Mouse (Mus musculus): ENCODE results near the gene Cacna1d. TPM values are rescaled to one million over a fixed set of nuclear protein-coding genes. Genes with fewer than 3 reads are reported as not detected.

Cacna1d gene
- polyA plus RNA-seq, 1 experiment from 2014 or later, result 9.5 TPM

DNA sequence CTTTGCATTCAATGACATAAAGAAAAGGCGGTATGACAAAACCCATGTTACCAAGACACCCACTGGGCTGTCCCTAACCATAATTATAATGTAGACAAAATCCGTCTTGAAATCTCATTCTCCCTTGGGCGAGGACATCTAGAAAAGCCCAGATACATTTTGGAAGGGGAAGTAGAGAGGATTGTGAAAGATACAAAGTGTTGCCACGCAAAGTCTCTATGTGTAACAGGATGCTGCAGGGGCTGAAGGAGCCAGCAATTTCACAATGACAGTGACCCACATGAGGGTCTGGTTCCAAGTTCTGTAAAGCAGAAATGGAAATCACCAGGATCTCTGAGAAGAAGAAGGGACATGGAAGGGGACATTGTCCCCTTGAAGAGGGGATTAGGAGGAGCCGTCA, 55.9 kb downstream of the Cacna1d start:
- Histone ChIP-seq H3K4me1 (ENCODE audit: control insufficient read depth, insufficient read depth, low read depth, low read length) (no peaks in the 10 kb centered on the region), H3K27me3 (replicated peaks; ENCODE audit: control insufficient read depth, insufficient read depth, low read length) (no peaks in the 10 kb centered on the region), H3K27ac (ENCODE audit: low read depth, low read length) (no peak overlapping the region), H3K4me3 (ENCODE audit: low read length) (no peak overlapping the region), H3K36me3 (ENCODE audit: control insufficient read depth, insufficient read depth, low read length) (no peaks in the 10 kb centered on the region), H3K4me2 (ENCODE audit: low read length) (no peak overlapping the region), H3K9ac (ENCODE audit: low read depth, low read length) (no peak overlapping the region), H3K9me3 (ENCODE audit: control insufficient read depth, low read length) (no peaks in the 10 kb centered on the region)
- no peak for ATAC-seq
- 86% methylated on average over 5 of the region's 5 CpGs for WGBS

DNA sequence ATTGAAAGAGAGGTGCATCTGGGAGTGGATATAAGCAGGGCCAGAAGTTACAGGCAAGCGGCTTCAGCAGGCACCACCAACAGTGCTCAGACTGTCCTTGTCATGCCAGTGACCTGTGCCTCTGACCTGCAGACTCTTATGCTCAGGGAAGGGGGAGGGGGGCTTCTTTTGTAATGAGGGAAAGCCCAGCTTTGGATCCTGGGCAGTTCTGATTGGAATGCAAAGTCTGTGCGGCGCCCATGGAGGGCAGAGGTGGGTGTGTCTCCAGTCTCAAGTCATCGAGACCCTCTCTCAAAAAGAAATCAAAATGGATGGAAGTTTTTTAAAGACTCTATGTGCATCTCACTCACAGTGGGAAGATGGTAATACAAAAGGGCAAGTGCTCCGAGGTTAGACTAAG, 60.8 kb downstream of the Cacna1d start:
- 49% methylated on average over 5 of the region's 5 CpGs for WGBS
- Histone ChIP-seq H3K9ac (ENCODE audit: low read depth, low read length) (no peak overlapping the region), H3K27me3 (replicated peaks; ENCODE audit: control insufficient read depth, insufficient read depth, low read length) (no peaks in the 10 kb centered on the region), H3K9me3 (ENCODE audit: control insufficient read depth, low read length) (no peaks in the 10 kb centered on the region), H3K27ac (ENCODE audit: low read depth, low read length) (no peak overlapping the region), H3K4me1 (ENCODE audit: control insufficient read depth, insufficient read depth, low read depth, low read length) (no peaks in the 10 kb centered on the region), H3K4me3 (ENCODE audit: low read length) (no peak overlapping the region), H3K4me2 (ENCODE audit: low read length) (no peak overlapping the region), H3K36me3 (ENCODE audit: control insufficient read depth, insufficient read depth, low read length) (no peaks in the 10 kb centered on the region)
- no peak for ATAC-seq

DNA sequence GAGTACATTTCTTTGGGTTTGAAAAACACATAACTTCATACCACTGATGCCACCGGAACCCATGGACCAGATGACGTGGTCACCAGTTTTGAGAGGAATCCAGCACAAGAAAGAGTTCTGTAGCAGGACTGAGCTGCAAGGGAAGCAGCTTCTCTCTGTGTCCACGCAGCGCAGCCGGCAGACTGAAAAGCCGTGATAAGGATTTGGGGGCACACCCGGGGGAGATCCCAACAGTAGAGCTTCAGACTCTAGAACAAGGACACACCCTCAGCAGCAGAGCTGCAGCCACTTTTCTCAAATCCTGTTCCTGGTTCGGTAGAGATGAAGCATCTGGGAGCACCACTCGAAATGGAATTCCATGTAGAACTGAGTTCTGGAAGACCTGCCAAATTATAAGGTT, 61.2 kb downstream of the Cacna1d start:
- Histone ChIP-seq H3K27me3 (replicated peaks; ENCODE audit: control insufficient read depth, insufficient read depth, low read length) (no peaks in the 10 kb centered on the region), H3K9ac (ENCODE audit: low read depth, low read length) (no peak overlapping the region), H3K27ac (ENCODE audit: low read depth, low read length) (no peak overlapping the region), H3K4me1 (ENCODE audit: control insufficient read depth, insufficient read depth, low read depth, low read length) (no peaks in the 10 kb centered on the region), H3K36me3 (ENCODE audit: control insufficient read depth, insufficient read depth, low read length) (no peaks in the 10 kb centered on the region), H3K9me3 (ENCODE audit: control insufficient read depth, low read length) (no peaks in the 10 kb centered on the region), H3K4me2 (ENCODE audit: low read length) (no peak overlapping the region), H3K4me3 (ENCODE audit: low read length) (no peak overlapping the region)
- no peak for ATAC-seq
- 90% methylated on average over 9 of the region's 9 CpGs for WGBS

DNA sequence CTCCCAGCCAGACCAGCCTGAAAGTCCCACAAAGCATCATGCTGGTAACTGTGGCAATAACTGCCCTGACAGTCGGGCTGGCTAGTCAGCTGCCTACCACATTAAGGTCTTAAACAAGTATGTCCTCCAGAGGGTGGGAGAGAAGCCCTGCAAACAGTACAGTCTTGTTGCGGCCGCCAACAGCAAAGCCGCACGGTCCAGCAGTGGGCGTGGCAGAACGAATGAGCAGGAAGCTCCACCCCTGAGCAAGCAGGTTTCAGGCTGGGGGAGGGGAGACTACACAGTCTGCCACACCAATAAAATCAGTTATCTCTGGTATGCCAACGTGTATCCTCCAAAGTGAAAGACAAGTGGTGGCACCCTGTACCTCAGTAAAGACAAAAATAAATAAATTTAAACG, 61.6 kb downstream of the Cacna1d start:
- H3K36me3 ChIP-seq (ENCODE audit: control insufficient read depth, insufficient read depth, low read length), result no peaks in the 10 kb centered on the region
- H3K4me2 ChIP-seq (ENCODE audit: low read length), result no peak overlapping the region
- WGBS, result 58% methylated on average over 9 of the region's 9 CpGs
- H3K27ac ChIP-seq (ENCODE audit: low read depth, low read length), result no peak overlapping the region
- no peak overlapping the region for H3K4me3 ChIP-seq (ENCODE audit: low read length)
- H3K9ac ChIP-seq (ENCODE audit: low read depth, low read length), result no peak overlapping the region
- no peaks in the 10 kb centered on the region for H3K27me3 ChIP-seq (replicated peaks; ENCODE audit: control insufficient read depth, insufficient read depth, low read length)
- no peaks in the 10 kb centered on the region for H3K9me3 ChIP-seq (ENCODE audit: control insufficient read depth, low read length)
- H3K4me1 ChIP-seq (ENCODE audit: control insufficient read depth, insufficient read depth, low read depth, low read length), result no peaks in the 10 kb centered on the region
- no peak for ATAC-seq

DNA sequence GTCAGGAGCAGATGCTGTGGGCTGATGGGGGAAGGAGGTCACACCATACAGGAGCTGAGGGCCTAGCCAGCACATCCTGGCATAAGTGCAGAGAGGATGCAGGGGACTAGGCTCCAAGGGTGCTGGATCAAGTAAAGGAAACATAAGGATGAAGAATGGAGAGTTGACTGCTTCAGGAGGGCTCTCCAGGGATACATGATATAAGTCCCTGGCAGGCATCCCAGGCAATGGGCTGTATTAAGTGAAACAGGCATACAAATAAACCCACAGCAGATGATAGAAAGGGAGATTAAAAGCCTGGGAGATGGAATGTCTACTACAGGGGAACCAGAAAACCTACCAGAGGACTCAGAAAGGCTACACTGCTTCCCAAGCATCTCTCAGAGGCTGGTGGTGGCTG, 62.5 kb downstream of the Cacna1d start:
- Histone ChIP-seq H3K9me3 (ENCODE audit: control insufficient read depth, low read length) (no peaks in the 10 kb centered on the region), H3K27me3 (replicated peaks; ENCODE audit: control insufficient read depth, insufficient read depth, low read length) (no peaks in the 10 kb centered on the region), H3K4me3 (ENCODE audit: low read length) (no peak overlapping the region), H3K4me2 (ENCODE audit: low read length) (no peak overlapping the region), H3K9ac (ENCODE audit: low read depth, low read length) (no peak overlapping the region), H3K36me3 (ENCODE audit: control insufficient read depth, insufficient read depth, low read length) (no peaks in the 10 kb centered on the region), H3K4me1 (ENCODE audit: control insufficient read depth, insufficient read depth, low read depth, low read length) (no peaks in the 10 kb centered on the region), H3K27ac (ENCODE audit: low read depth, low read length) (no peak overlapping the region)
- ATAC-seq, result no peak

DNA sequence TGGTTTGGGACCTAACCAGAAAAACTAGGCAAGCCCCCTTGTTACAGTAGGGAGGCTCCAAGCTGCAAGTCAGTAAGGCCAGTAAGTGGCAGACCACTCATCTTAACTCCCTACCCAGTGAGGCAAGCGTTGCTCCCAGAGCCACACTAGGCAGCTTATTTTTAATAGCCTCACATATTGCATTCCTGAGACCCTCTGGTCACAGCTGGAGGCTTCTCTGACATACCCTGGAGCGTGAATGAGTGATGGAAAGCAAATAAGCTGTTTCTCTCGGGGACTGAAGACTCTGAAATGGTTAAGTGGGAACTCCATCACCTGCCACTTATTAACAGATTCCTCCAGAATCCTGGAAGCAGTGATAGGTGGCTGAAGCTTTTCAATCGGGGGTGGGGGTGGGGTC, 65.4 kb downstream of the Cacna1d start:
- peak; percentile 27 for ATAC-seq

DNA sequence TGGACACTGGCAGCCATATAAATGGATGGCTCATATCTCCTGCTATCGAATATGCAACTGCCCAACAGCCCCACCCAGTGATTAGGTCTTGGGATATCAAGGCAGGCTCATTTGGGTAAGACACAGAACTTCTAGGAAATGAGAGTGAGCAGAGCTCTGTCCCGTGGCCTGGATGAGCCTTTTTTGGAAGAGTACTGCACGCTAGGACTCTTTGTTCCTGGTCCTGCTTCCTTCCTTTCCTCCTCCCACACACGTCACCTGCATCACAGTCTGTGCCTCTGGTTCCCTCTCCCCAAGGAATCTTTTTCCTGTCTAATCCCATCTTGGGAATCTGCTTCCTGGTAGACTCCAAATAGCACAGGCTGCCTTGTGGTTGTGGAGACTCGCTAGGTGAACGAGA, 66.1 kb downstream of the Cacna1d start:
- Histone ChIP-seq H3K4me1 (ENCODE audit: control insufficient read depth, insufficient read depth, low read depth, low read length) (no peaks in the 10 kb centered on the region), H3K36me3 (ENCODE audit: control insufficient read depth, insufficient read depth, low read length) (no peaks in the 10 kb centered on the region), H3K9me3 (ENCODE audit: control insufficient read depth, low read length) (no peaks in the 10 kb centered on the region), H3K4me3 (ENCODE audit: low read length) (no peak overlapping the region), H3K9ac (ENCODE audit: low read depth, low read length) (no peak overlapping the region), H3K4me2 (ENCODE audit: low read length) (no peak overlapping the region), H3K27ac (ENCODE audit: low read depth, low read length) (no peak overlapping the region), H3K27me3 (replicated peaks; ENCODE audit: control insufficient read depth, insufficient read depth, low read length) (no peaks in the 10 kb centered on the region)
- WGBS, result 66% methylated on average over 6 of the region's 6 CpGs
- no peak for ATAC-seq

More for the DNA sequence above, 65.4 kb downstream of the Cacna1d start:
- no peaks in the 10 kb centered on the region for H3K9me3 ChIP-seq (ENCODE audit: control insufficient read depth, low read length)
- H3K4me1 ChIP-seq (ENCODE audit: control insufficient read depth, insufficient read depth, low read depth, low read length), result no peaks in the 10 kb centered on the region
- 21% methylated on average over 4 of the region's 4 CpGs for WGBS
- no peak overlapping the region for H3K27ac ChIP-seq (ENCODE audit: low read depth, low read length)
- H3K36me3 ChIP-seq (ENCODE audit: control insufficient read depth, insufficient read depth, low read length), result no peaks in the 10 kb centered on the region
- H3K27me3 ChIP-seq (replicated peaks; ENCODE audit: control insufficient read depth, insufficient read depth, low read length), result no peaks in the 10 kb centered on the region
- no peak overlapping the region for H3K4me3 ChIP-seq (ENCODE audit: low read length)
- H3K9ac ChIP-seq (ENCODE audit: low read depth, low read length), result no peak overlapping the region
- H3K4me2 ChIP-seq (ENCODE audit: low read length), result no peak overlapping the region

DNA sequence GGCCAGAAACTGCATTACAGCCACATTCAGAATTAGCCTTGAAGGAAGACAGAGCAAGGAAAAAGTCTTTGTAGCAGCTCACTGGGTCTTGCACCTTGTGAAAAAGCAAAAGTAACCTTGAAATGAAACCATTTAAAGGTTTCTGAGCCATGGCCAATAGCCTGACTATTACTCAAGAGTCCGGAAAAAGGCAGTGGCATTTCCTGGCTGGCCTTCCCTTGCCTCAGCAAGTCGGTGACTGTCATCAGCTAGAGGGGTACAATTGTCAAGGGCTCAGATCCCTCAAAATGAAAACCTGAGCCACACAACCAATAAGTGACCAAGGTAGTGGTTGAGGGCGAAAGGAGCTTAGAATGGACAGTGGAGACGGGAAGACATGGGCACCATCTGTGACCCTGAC, 66.6 kb downstream of the Cacna1d start:
- 95% methylated on average over 4 of the region's 4 CpGs for WGBS
- H3K27ac ChIP-seq (ENCODE audit: low read depth, low read length), result no peak overlapping the region
- no peak overlapping the region for H3K4me3 ChIP-seq (ENCODE audit: low read length)
- no peak overlapping the region for H3K9ac ChIP-seq (ENCODE audit: low read depth, low read length)
- H3K4me1 ChIP-seq (ENCODE audit: control insufficient read depth, insufficient read depth, low read depth, low read length), result no peaks in the 10 kb centered on the region
- no peaks in the 10 kb centered on the region for H3K9me3 ChIP-seq (ENCODE audit: control insufficient read depth, low read length)
- ATAC-seq, result no peak
- no peaks in the 10 kb centered on the region for H3K36me3 ChIP-seq (ENCODE audit: control insufficient read depth, insufficient read depth, low read length)
- no peak overlapping the region for H3K4me2 ChIP-seq (ENCODE audit: low read length)
- H3K27me3 ChIP-seq (replicated peaks; ENCODE audit: control insufficient read depth, insufficient read depth, low read length), result no peaks in the 10 kb centered on the region

DNA sequence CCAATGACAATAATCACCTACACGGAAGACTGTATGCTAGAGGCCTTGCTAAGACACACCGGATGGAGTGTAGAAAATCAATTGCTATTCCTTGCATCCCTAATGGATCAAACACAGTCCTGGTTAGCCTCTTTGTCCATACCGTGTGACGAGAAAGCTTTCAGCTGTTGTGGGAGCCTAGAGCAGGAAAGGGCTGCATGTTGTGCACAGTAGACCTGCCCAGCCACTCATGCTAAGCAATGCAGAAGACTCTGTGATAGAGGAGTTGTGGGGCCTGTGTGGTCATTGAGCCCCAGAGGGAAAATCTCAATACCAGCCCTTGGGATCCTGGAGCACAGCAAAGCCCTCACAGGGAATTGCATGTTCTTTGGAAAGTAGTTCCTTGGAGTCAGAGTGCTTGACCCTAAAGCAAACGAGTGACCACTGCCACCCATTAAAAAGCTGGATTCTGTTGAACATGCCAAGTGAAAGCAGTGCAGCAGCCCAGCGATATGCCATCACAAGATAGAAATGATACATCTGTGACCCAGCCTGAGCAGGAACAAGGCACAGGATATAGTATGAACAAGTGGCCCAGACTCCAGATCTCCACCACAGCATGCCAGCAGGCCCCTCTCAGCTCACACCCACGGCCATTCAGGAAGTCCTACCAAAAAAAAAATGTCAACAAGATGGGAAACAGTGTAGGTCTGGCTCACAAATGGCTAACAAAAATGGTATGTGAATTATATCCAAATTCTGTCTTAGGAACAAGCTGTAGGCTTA, 68.7 kb downstream of the Cacna1d start:
- Histone ChIP-seq H3K27me3 (replicated peaks; ENCODE audit: control insufficient read depth, insufficient read depth, low read length) (no peaks in the 10 kb centered on the region), H3K9me3 (ENCODE audit: control insufficient read depth, low read length) (no peaks in the 10 kb centered on the region), H3K4me1 (ENCODE audit: control insufficient read depth, insufficient read depth, low read depth, low read length) (no peaks in the 10 kb centered on the region), H3K4me3 (ENCODE audit: low read length) (no peak overlapping the region), H3K27ac (ENCODE audit: low read depth, low read length) (no peak overlapping the region), H3K36me3 (ENCODE audit: control insufficient read depth, insufficient read depth, low read length) (no peaks in the 10 kb centered on the region), H3K4me2 (ENCODE audit: low read length) (no peak overlapping the region), H3K9ac (ENCODE audit: low read depth, low read length) (no peak overlapping the region)
- WGBS, result 89% methylated on average over 7 of the region's 7 CpGs
- ATAC-seq, result no peak

DNA sequence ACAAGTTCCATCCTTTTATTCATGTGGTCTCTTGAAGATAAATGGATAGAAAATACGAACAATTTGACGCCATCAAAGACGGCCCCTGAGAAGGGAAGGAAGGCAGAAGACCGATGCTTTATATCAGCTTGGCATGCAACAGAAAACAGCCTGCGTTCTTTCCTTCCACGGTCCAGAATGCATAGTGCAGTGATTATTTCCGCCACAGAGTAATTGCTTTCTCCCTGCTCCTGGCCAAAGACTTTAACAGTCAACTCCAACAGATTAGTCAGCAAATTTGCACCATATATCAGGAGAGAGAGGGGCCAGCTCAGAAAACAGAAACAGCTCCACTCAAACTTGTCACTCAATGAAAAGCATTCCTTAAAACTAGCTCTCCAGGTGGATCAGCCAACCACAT, 71.8 kb downstream of the Cacna1d start:
- no peak overlapping the region for H3K9ac ChIP-seq (ENCODE audit: low read depth, low read length)
- no peak overlapping the region for H3K27ac ChIP-seq (ENCODE audit: low read depth, low read length)
- H3K9me3 ChIP-seq (ENCODE audit: control insufficient read depth, low read length), result no peaks in the 10 kb centered on the region
- no peak overlapping the region for H3K4me3 ChIP-seq (ENCODE audit: low read length)
- no peaks in the 10 kb centered on the region for H3K36me3 ChIP-seq (ENCODE audit: control insufficient read depth, insufficient read depth, low read length)
- no peak overlapping the region for H3K4me2 ChIP-seq (ENCODE audit: low read length)
- H3K4me1 ChIP-seq (ENCODE audit: control insufficient read depth, insufficient read depth, low read depth, low read length), result no peaks in the 10 kb centered on the region
- 62% methylated on average over 7 of the region's 7 CpGs for WGBS
- no peaks in the 10 kb centered on the region for H3K27me3 ChIP-seq (replicated peaks; ENCODE audit: control insufficient read depth, insufficient read depth, low read length)
- ATAC-seq, result no peak
